Mouse (Mus musculus): ENCODE measurements around the gene Tdp1.

DNA sequence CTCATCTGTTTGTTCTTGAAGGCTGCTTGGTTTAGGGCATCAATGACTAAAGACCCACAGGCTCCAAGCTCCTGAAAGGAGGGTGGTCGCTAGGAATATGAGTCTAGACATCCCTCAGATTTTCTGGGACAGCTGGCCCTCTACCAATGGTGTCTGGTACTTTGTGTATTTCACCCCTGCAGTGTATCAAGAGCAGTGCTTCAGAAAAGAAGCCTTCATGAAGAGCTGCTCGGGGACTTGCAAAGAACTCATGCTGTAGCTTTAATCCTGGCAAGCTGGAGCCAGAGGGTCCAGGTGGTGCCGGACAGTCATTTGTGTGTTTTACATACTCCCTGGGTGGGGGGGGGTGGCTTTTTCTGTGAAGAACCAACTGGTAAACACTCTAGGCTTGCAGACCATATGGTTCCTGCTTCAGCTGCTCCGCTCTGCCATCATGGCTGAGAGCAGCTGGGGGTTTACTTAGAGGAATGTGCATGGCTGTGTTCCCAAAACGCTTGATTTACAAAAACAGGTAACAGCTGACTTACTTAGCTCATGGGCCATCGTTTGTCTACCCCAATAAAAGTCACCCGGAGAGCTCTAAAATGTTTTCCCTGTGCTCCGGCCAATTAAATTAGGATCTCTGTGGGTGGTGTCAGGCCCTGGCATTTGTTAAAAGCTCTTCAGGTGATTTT, 118.7 kb downstream of the Tdp1 start:
- no peak for TF ChIP-seq CTCF (IDR thresholded peaks at IDR 0.05; ENCODE audit: low read depth, low read length)
- no peak for TF ChIP-seq POLR2A (IDR thresholded peaks at IDR 0.05; ENCODE audit: extremely low read depth, insufficient read depth, low read length)
